Mouse (Mus musculus): ENCODE measurements around the gene Mepce.

Mepce gene

GRCm38 (mm10) chr5:137788946-137789531 lies 1.6 kb upstream of the Mepce start:
- in situ Hi-C loops (cut with MboI, MseI) = loop anchor here (10.0 to 25.0 kb wide), 3 partner anchors 464 to 1827 kb away; partner anchors contain the start of genes Get4 (in 1 of the 2) and Ssc4d (in 1 of the 2)

- in situ Hi-C loops (cut with MboI, MseI) = loop anchor here (10.0 to 25.0 kb wide), 3 partner anchors 463 to 1826 kb away; partner anchors contain the start of genes Get4 (in 1 of the 2) and Ssc4d (in 1 of the 2)
These were observed 716 bp upstream of the Mepce start for GRCm38 (mm10) chr5:137788171-137788570.

GRCm38 (mm10) chr5:137786109-137786942 lies 1.1 kb downstream of the Mepce start:
- in situ Hi-C loops (cut with MboI, MseI) = loop anchor here (10.0 to 25.0 kb wide), 3 partner anchors 462 to 1824 kb away; partner anchors contain the start of genes Get4 (in 1 of the 2) and Ssc4d (in 1 of the 2)

- in situ Hi-C loops (cut with MboI, MseI) = loop anchor here (10.0 to 25.0 kb wide), 3 partner anchors 461 to 1823 kb away; partner anchors contain the start of genes Get4 (in 1 of the 2) and Ssc4d (in 1 of the 2)
These were observed 2.1 kb downstream of the Mepce start for GRCm38 (mm10) chr5:137785164-137786031.

- in situ Hi-C loops (cut with MboI, MseI) = loop anchor here (5.0 to 25.0 kb wide), 4 partner anchors 378 to 1822 kb away; partner anchors contain the start of genes Cops6 (in 1 of the 2), Get4 (in 1 of the 2) and Ssc4d (in 1 of the 2)
These were observed 2.9 kb downstream of the Mepce start for GRCm38 (mm10) chr5:137784546-137784945.

GRCm38 (mm10) chr5:137783901-137784540 lies 3.4 kb downstream of the Mepce start:
- in situ Hi-C loops (cut with MboI, MseI) = loop anchor here (5.0 to 25.0 kb wide), 4 partner anchors 378 to 1822 kb away; partner anchors contain the start of genes Cops6 (in 1 of the 2), Get4 (in 1 of the 2) and Ssc4d (in 1 of the 2)

- in situ Hi-C loops (cut with MboI, MseI) = loop anchor here (5.0 to 25.0 kb wide), 4 partner anchors 379 to 1821 kb away; partner anchors contain the start of genes Cops6 (in 1 of the 2), Get4 (in 1 of the 2) and Ssc4d (in 1 of the 2)
These were observed 4.5 kb downstream of the Mepce start for GRCm38 (mm10) chr5:137782776-137783522.

GRCm38 (mm10) chr5:137781661-137782060 lies 5.8 kb downstream of the Mepce start:
- in situ Hi-C loops (cut with MboI, MseI) = loop anchor here (5.0 to 25.0 kb wide), 4 partner anchors 381 to 1819 kb away; partner anchors contain the start of genes Cops6 (in 1 of the 2), Get4 (in 1 of the 2) and Ssc4d (in 1 of the 2)

GRCm38 (mm10) chr5:137779053-137779933 lies 8.2 kb downstream of the Mepce start:
- in situ Hi-C loops (cut with MboI, MseI) = loop anchor here (5.0 to 25.0 kb wide), 3 partner anchors 252 to 1817 kb away; partner anchors contain the start of genes Get4 (in 1 of the 2) and Ssc4d (in 1 of the 2)

GRCm38 (mm10) chr5:137778635-137779034 lies 8.8 kb downstream of the Mepce start, which contains the start of gene Ppp1r35:
Gene Ppp1r35, plus strand, starts transcription at chr5:137778849.
- in situ Hi-C loops (cut with MboI, MseI) = loop anchor here (5.0 to 25.0 kb wide), 3 partner anchors 251 to 1816 kb away; partner anchors contain the start of genes Get4 (in 1 of the 2) and Ssc4d (in 1 of the 2)

- in situ Hi-C loops (cut with MboI, MseI) = loop anchor here (5.0 to 25.0 kb wide), 3 partner anchors 250 to 1815 kb away; partner anchors contain the start of genes Get4 (in 1 of the 2) and Ssc4d (in 1 of the 2)
These were observed 10.1 kb downstream of the Mepce start for GRCm38 (mm10) chr5:137777267-137777845.

GRCm38 (mm10) chr5:137776408-137776918 lies 11.0 kb downstream of the Mepce start:
- in situ Hi-C loops (cut with MboI, MseI) = loop anchor here (5.0 to 25.0 kb wide), 3 partner anchors 249 to 1814 kb away; partner anchors contain the start of genes Get4 (in 1 of the 2) and Ssc4d (in 1 of the 2)

GRCm38 (mm10) chr5:137775587-137776290 lies 11.7 kb downstream of the Mepce start:
- in situ Hi-C loops (cut with MboI, MseI) = loop anchor here (5.0 to 25.0 kb wide), 3 partner anchors 248 to 1813 kb away; partner anchors contain the start of genes Get4 (in 1 of the 2) and Ssc4d (in 1 of the 2)

GRCm38 (mm10) chr5:137772755-137773154 lies 14.7 kb downstream of the Mepce start:
- in situ Hi-C loops (cut with MboI, MseI) = loop anchor here in 1 of 2 experiments (25.0 kb wide), 1 partner anchor 435 kb away; the partner anchor contains the start of gene Slc12a9

GRCm38 (mm10) chr5:137770709-137771108 lies 16.7 kb downstream of the Mepce start:
- in situ Hi-C loops (cut with MboI, MseI) = loop anchor here in 1 of 2 experiments (25.0 kb wide), 1 partner anchor 433 kb away; the partner anchor contains the start of gene Slc12a9

- in situ Hi-C loops (cut with MboI, MseI) = loop anchor here in 1 of 2 experiments (10.0 to 25.0 kb wide), 2 partner anchors 244 to 431 kb away; partner anchors contain the start of gene Slc12a9
These were observed 19.0 kb downstream of the Mepce start for GRCm38 (mm10) chr5:137768475-137768874.
